Mouse (Mus musculus): ENCODE results near the gene Slc38a7.
"Not testable (repeated sequence)": the region's sequence is repeated elsewhere in the genome, so short reads cannot be mapped to it uniquely, and the experiment has no call there.

The Slc38a7 gene

DNA sequence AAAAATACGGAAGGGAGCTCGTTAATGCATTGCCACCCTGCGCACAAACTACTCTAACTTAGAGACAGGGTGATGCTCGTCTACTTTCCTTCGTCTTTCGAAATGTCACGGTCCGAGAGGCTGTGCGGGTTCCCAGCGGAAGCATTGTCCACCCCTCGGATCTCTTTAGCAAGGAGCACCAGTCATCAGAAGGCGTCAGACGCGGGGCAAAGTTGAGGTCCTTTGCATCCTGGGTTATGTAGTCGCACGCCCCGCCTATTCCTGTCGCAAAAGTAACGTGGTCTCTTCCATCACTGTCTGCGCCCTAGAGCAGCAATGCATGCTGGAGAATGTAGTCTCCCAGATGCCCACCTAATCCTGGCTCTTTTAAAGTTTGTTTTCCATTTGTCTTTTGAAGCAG is 45.5 kb downstream of the Slc38a7 start:
- DNase-seq (ENCODE audit: low read depth, low spot score), result peak; percentile 99

DNA sequence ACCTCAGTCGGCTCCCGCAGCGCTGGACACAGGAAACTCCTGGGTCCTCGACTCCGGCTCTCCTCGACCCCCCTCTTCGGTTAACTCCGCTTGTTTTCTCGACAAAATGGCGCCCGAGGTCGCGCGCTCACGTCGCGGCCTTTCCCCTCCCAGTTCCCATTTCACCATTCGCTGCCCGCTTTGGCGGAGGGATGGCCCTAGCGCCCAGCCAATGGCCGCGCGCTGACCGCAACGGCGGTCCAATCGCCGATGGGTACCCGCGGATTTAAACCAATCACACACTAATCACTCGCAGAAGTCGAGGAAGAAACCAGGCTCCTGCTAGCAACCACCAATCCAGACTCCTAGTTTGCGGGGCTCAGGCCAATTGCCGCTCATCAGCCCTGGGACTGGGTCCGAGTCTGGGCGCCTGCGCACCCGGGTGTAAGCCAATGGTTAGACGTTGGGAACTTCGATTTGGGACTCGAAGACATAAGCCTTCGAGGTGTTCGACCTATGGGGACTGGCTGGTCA is 46.0 kb downstream of the Slc38a7 start, which contains the start of gene Cnot1:
Gene Cnot1, minus strand, starts transcription at position 134 of the 513 bp plus-strand sequence.
- DNase-seq (ENCODE audit: low read depth, low spot score), result peak; percentile 99

DNA sequence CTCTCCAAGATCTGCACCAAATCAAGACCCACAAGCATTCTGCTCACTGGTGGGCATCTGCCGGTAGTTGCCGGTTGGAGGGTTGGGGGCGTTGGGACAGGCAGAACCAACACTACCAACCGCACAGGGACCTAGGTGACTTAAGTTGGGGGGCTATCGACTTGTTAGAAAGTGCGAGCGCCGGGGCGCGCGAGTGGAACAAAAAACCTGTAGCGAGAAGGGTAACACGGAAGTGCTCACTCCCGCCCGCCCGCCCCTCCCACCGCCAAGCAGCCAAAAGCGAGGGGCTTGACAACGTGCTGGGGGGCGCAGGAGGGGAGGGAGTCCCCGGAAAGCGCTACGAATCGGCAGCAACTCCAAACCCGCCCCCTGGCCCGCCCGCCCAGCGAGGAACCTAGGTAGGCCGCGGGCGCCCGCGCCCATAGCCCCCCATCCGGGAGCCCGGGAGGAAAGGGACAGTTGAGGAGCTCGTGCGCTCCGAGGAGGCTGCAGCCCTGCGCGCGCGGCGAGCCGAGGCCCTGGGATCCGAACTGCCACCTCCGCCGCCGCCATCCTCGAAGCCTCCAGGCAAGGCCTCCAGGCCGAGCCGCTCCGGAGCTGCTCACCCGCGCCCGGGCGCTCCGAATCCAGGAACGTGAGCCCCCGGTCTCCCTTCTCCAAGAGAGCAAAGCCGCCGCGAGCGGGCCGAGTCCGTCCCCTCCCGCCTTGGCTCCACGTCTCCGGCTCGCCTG is 46.7 kb downstream of the Slc38a7 start:
- peak; percentile 16 for DNase-seq (ENCODE audit: low read depth, low spot score)

DNA sequence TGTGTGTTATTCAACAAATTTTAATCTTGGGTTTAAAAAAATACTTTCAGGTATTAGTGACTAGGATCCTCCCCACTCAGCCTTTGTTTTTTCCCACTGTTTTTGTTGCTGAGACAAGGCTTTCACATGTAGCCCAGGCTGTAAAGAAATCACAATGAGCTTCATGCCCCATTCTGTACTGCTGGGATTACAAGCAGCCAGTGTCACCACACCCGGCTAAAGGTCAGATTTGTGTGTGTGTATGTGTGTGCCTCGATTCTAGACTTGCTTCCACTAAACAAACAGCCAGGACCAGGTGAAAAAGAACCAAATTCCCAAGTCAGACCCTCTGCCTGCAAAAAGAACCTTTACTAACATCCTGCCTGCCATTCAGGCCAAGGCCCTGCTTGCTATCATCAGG is 47.9 kb downstream of the Slc38a7 start:
- no peak for DNase-seq (ENCODE audit: low read depth, low spot score)

DNA sequence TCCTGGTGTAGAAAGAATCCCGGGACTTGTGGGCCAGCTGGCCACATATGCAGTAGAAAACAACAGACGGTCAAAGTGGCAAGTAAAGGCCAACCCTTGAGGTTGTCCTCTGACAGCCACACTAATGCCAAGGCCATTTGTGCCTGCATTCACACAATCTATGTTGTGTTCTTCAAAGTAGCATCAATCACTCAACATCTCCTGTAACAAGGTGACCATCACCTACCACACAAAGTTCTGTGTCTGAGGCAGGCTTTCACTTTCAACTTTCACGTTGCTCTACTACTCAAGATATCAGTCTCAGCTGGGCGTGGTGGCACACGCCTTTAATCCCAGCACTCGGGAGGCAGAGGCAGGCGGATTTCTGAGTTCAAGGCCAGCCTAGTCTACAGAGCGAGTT is 51.1 kb downstream of the Slc38a7 start:
- no peak for DNase-seq (ENCODE audit: low read depth, low spot score)

DNA sequence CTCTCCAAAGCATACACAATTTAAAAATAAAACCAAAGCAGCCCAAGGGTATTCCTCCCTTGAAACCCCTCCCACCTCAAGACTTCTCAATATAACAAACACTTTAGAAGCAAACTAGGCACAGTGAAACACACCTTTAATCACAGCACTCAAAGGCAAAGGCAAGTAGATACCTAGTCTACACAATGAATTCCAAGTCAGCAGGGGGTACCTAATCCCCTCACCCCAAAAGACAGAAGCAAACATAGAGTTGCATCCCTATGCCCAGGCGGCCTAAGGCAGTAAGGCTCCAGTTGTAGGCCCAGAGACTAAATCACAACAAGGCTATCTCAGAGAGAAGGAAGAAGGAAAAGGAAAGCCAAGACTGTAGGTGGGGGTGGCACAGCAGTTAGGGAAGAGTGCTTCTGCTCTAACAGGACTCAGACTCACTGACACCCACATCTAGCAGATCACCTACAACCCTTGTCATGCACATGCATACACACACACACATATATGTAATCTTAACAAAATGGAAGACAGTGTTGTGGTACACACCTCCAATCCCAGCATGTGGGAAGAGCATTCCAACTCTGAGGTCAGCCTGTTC is 51.8 kb downstream of the Slc38a7 start:
- DNase-seq (ENCODE audit: low read depth, low spot score), result no peak

DNA sequence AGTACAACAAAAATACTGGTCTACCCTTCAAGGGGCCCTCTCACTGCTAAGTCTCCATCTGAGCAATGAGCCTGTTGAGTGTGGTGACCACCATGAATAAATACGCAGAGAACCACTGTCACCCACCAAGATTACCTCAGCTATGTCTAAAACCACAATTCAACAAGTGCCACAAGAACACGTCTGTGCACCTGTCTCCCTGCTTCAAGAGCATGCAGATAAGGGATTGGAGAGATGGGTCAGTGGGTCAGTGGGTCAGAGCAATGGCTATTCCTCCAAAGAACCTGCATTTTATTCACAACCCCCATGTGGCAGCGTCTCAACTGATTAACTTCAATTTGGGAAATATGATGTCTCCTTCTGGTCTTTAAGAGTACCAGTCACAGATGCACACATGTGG is 53.0 kb downstream of the Slc38a7 start:
- no peak for DNase-seq (ENCODE audit: low read depth, low spot score)

DNA sequence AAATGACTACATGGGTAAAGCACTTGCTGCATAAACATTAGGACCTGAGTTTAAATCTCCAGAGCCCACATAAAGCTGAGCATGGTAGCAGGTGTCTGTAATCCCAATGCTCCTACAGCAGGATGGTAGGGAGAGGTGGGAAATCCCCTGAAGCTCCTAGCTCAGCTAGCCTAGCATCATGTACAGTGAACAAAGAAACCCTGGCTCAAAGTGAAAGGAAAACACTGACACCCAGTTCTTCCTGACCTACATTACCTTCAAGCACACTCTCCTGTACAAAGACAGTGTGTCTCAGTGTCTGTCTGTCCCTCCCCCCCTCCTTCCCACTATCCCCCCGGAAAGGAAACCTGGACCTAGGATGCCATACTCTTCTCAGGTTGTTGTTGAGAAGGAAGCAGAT is 53.4 kb downstream of the Slc38a7 start:
- DNase-seq (ENCODE audit: low read depth, low spot score), result no peak

DNA sequence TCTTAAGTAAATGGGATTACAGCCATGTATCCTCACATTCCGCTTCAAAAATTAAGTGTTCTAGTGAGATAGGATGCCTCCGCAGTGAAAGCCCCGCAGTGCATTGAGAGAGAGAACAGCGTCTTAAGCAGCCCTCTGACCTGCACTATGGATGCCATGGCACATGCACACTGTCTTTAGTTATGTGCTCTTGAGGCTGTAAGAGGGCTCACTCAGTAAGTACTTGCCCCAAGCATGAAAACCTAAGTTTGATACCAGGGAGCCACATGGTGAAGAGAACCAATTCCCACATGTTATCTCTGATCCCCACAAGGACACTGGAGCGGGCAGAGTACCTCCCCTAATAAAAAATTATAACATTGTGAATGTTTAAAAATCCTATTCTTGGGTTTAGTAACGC is 54.2 kb downstream of the Slc38a7 start:
- no peak for DNase-seq (ENCODE audit: low read depth, low spot score)

DNA sequence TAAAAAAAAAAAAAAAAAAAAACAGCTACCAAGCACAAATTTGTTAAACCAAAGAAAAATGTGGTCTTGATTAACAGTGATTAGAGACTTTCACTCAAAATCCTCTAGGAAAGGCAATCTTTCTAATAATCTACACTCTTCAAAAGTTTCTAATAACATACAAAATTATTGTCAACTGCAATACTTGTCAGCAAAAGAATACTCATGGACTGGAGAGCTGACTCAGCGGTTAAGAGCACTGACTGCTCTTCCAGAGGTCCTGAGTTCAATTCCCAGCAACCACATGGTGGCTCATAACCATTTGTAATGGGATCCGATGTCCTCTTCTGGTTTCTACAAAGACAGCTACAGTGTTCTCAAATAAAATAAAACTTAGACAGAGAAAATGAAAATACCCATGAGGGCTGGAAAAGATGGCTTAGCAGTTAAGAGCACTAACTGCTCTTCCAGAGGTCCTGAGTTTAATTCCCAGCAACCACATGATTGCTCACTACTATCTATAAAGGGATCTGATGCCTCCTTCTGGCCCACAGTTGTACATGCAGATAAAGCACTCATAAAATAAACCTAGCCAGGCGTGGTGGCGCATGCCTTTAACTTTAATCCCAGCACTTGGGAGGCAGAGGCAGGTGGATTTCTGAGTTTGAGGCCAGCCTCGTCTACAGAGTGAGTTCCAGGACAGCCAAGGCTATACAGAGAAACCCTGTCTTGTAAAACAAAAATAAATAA is 57.8 kb downstream of the Slc38a7 start:
- not testable (repeated sequence) for DNase-seq (ENCODE audit: low read depth, low spot score)

Measured in brain, adult 2 months (tissue).